Mouse (Mus musculus) CD8-positive naive resting alpha-beta T cell, adult 2 months (primary cell): ENCODE measurements around the gene 2610044O15Rik8.

ENCODE experiments used
- DNase-seq, 2 experiments: peaks; one replicate each; pipeline ENCODE4 v3.0.0; 2022; ENCODE audit warnings: low read depth in 2 of 2, low spot score in 2 of 2

The 2610044O15Rik8 gene

DNA sequence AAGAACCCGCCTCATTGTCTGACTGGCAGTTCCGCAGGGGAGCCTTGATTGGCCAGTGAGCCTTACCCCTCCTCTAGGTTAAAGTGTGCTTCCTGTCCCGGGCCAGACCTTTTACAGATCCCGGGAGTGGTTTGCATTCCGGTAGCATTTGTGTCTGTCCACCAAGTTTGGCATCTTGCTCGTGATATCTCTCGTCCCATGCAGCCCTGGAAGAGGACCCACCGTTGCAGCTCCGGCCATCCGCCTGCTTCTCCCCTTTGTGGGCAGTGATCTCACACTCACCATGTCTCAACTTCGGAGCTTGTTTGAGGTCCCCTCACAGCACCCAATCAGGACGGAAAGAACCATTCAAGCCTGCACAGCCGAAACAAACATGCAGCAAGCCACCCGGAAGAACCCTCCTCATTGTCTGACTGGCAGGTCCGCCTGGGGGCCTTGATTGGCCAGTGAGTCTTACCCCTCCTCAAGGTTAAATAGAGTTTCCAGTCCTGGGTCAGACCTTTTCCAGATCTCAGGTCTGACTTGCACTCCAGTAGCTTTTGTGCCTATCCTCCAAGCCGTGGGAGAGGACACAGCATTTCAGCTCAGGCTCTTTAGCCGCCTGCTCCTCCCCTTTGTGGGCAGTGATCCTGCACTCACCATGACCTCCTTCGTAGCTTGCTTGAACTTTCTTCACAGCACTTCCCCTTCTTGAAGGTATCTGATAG, at the start of gene 2610044O15Rik8:
Gene 2610044O15Rik8 (minus strand): TSS at position 380 of the 707 bp plus-strand sequence.
- peak; percentile 71 to 80 for DNase-seq

DNA sequence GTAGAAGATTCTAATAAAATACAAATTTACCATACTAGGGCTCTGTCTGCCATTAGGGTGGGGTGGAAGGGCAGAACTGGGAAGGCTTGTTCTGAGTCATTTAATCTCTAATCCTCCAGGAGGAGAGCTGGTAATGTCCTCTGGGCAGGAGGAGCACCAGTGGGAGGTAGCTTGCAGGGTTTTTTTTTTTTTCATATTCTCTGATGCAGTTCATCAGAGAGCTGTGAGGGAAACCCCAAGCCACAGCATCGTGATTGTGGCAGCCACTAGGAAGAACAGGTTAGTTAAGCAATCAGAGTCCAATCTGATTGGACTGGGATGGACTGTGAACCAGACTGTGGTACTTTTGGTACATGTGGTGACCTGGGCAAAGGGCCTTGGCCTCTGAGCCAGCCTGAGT, 31.7 kb upstream of the 2610044O15Rik8 start:
- no peak for DNase-seq

DNA sequence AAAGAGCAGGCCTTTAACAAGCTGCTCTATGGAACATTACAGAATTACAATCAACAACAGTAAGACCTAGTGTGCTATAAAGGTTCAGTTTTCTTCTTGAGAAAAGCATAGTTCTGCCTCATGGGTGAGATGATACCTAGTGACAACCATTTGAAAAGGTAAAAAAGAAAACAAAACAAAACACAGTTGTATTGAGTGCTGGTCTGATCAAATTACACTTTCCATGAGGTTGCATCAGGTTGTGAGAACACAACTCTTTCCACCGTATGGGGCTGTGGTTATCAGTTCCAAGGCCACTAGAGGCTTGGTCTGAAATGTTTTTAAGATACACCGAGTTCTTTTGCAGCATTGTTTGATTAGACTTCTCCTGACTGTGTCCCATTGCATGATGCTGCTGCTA, 30.1 kb upstream of the 2610044O15Rik8 start:
- no peak for DNase-seq

DNA sequence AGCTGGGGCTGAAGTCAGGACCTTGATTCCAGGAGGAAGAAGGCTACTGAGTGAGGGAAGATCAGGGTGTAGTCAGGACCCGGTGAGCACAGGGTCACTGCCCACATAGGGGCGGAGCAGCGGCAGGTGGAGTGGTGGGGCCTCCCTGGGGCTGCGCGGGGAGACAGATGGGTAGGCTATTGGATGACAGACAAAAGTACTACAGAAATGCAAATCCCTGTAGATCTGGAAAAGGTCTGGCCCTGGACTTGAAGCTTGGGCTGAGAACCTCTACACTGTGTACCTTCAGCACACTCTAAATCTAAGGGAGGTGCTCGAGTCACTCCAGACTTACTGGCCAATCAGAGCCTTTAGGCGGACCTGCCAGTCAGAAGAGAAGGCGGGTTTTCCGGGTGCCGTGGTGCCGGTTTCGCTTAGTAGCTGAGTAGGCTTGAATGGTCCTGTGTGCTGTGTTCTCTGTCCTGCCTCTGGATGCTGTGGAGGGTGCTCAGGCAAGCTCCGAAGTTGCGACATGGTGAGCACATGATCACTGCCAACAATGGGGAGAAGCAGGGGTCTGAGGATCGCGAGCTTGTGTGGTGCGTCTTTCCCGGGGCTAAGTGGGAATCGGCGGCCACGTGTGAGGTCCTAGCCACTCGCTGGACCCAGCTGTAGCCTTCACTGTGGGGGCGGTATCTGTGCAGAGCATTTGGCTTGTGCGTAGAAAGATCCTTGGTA, 29.2 kb upstream of the 2610044O15Rik8 start:
- DNase-seq = peak; percentile 67 to 72

DNA sequence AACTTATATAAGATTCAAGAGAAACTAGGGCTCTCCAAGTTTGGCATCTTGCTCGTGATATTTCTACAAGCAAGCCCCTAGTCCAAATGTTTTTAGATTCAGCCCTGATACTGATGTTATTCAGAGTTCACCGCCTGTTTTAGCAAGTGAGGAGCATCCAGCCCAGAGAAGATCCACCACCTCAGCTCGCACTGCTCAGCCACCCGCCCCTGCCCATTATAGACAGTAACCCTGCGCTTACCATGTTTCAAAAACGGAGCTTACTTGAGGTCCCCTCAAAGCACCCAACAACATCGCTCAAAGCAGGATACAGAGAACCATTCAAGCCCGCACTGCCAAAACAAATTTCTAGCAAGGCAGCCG, 561 bp downstream of the 2610044O15Rik8 start:
- DNase-seq = no peak
